Mouse (Mus musculus) lung, postnatal 36 days (tissue): ENCODE measurements around the gene Spef1.
"Not testable (repeated sequence)": the region's sequence is repeated elsewhere in the genome, so short reads cannot be mapped to it uniquely, and the experiment has no call there.

Source experiments
- DNase-seq: peaks from one replicate; pipeline ENCODE4 v3.0.0; 2022; ENCODE audit warnings: mixed read lengths

The Spef1 gene

DNA sequence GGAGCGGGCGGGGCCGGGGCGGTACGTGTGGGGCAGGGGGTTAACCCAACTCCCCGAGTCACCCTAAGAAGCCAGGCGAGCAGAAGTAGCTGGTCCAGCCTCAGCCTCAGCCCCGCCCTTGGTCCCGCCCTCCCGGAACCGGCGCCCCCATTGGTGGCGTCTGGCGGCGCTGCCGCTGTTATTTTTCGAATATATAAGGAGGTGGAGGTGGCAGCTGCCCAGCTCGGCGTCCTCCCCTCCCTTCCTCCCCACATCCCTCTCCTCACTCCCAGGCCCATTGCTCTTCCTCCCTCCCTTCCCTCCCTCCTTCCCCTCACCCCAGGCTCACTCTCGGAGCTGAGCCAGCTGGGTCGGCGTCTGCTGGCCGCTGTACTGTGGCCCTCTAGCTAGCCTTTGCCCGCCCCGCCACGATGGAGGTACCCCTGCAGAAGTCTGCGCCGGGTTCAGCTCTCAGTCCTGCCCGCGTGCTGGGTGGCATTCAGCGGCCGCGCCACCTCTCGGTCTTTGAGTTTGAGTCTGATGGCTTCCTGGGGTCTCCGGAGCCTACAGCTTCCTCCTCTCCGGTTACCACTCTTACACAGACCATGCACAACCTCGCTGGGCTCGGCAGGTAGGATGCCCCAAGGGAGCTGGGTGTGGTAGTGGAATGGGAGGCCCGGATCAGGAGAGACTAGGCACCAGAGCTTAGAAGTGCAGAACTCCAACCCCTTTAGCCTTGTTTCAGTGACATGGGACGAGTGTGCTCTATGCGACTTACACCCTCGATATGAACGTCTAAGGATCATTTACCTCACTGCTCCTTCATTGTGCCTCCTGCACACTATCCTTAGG is at the start of gene Spef1, which contains the start of gene Cdc25b:
Gene Spef1, minus strand, starts transcription at position 512 of the 831 bp plus-strand sequence.
Gene Cdc25b, plus strand, starts transcription at position 179 of the 831 bp plus-strand sequence.
- peak; percentile 94 for DNase-seq

DNA sequence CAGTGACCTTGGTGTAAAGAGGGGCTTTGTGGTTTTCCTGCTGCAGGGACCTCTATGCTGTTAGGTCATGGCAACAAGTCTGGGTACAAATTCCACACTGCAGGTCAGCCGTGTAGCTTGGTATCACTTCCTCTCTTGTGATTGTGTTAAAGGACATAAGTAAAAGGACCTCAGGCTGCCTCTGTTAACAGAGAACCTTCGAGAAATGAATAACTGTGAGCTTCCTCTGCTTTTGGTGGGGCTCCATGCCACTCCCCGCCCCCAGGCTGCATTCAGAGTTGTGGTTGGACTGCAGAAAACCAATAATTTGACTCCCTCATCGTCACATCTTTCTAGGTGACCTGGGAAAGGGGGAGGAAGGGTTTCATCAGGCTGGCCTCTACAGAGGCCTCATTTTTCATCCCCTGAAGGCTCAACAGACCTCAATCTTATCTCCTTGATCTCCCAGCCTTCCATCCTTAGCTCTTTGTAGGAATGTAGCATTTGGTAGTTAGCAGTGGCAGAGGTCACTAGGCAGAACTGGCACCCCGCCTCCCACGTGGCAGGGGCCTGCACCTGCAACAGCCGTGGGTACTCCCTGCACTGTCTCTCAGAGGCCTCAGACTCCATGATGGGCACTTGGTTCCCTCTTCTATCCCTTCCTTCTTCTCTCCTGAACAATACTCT is 48.0 kb upstream of the Spef1 start:
- DNase-seq, result peak; percentile 40

DNA sequence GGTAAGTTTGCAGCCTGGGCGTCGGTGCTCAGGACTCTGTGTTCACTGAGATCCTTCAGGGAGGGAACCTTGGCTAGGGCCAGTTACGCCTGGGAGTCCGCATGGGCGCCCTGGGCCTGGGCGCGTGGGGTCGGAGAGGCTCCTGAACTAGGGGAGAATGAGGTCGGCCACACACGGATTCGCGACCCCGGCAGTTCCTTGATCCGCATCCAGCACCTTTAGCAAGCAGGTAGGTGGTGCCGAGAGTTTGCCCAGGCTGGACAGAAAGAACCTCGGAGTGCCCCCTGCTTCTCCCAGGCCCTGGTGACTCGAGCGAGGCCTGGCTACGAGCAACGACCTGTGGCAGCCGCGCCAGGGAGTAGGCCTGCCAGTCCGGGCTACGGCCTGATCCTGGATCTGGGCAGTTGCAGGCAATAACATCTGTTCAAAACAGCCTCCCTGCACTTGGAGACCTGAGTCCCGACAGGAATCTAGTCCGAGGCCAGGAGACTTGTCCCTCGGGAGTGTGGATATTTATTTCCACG is 47.1 kb upstream of the Spef1 start:
- DNase-seq, result no peak

DNA sequence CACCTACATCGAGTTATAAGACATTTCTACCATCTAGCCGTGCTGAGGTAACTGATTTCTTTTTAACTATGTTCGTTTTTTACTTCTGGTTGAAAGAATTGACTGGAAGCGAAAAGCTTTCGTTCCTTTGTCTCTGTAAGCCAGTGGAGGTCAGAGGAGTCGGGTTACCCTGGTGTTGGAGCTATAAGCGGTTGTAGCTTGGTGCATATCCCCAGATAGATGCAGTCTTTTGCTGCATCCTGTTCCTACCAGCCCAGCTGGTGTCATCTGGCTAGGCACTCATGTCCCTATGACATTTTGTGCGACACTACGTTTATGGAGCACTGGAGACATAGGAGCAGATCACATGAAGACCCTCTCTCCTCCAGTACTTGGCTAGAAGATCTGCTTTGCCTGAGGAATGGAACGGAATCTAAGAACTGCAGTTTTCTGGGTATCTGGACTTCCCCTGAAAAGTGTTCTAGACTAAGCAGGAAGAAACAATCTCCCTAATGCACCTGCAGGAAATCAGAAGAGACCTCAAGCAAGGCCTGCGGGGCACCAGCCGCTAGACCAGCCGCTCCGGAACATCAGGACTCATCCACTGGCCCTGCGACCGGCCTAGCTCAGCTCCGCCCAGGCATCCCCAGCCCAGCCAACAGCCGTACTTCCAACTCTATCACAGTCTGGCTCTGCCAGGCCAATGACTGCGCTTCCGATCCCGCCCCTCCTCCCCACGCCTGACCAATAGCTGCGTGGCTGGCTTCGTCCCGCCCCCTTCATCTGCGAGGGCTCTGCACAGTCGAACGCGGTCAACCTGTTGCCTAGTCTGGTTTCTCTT is 46.4 kb upstream of the Spef1 start, which contains the start of gene Mavs:
Gene Mavs, plus strand, starts transcription at position 757 of the 820 bp plus-strand sequence.
- DNase-seq, result peak; percentile 99

DNA sequence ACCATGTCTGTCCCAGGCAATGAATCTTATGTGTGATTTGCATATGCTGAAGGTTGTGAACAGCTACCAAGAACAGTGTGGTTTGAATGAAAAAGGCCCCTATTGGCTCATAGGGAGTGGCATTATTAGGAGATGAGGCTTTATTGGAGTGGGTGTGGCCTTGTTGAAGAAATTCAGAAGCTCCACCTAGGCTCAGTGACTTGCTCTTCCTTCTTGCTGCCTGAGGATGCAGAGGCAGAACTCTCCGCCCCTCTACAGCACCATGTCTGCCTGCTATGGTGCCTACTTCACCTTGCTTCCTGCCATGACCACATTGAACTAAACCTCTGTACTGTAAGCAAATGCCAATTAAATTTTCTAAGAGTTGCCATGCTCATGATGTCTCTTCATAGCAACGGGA is 45.5 kb upstream of the Spef1 start:
- no peak for DNase-seq

DNA sequence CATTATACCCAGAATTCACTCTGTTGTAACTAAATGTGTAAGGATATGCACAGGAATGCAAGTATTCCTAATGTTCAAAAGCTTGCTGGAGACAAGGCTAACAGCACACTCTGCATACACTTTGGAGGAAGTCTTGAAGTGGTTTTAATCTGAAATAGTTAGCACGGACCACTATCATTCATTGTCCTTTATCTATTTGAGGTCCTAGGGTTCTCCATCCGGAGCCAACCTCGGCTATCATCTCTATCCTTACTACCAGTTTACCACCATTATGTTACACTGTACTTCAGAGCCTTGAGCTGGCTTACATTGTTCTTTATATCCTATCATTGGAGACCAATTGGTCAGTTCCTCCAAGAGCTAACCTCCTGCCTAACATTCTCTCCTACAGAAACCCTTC is 40.2 kb upstream of the Spef1 start:
- DNase-seq, result no peak

DNA sequence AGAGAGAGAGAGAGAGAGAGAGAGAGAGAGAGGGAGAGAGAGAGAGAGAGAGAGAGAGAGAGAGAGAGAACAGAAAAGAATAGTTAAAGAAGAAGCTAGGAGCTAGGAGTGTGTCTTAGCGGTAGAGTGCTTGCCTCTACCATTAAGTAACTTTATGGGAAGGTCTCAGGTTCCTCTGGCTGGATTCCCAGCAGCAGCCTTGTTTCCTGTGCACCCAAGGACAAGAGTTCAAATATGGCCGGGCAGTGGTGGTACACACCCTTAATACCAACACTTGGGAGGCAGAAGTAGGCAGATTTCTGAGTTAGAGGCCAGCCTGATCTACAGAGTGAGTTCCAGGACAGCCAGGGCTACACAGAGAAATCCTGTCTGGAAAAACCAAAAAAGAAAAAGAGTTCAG is 39.6 kb upstream of the Spef1 start:
- DNase-seq, result not testable (repeated sequence)

DNA sequence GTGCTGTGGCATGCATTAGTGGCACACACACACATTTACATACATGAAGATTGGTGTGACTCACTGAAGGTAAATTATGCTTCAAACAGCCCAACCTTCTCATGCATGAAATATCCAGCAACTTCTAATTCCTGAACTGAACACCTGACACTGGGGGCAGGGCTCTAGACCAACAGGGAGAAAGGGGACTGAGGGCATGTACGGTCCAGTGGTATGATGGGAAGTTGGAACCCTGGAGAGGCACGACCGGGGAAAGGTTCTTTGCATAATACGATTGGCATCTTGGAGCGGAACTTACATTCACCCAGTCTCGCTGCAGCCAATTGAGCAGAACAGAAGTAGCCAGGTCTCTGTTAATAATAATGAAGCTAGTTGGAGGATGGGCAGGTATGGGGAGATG is 38.1 kb upstream of the Spef1 start:
- DNase-seq, result no peak

DNA sequence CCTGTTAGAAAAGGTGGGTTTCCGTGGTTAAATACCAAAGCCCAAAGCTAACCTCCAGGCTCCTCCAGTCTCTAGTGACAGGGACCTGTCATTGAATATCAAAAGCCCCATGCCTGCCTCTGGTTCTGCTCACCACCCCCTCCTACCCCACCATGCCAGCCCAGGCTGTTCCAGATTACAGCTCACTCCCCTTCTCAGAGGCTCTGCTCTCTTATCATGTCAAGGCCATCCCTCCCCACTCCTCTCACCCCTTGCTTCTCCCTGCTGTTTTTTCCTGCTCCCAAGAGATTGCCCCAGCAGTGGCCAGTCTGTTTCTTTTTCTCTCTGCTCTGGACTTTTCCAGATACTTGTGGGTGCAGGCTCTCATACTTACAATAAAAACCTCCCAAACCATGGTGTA is 36.5 kb upstream of the Spef1 start:
- DNase-seq, result no peak

DNA sequence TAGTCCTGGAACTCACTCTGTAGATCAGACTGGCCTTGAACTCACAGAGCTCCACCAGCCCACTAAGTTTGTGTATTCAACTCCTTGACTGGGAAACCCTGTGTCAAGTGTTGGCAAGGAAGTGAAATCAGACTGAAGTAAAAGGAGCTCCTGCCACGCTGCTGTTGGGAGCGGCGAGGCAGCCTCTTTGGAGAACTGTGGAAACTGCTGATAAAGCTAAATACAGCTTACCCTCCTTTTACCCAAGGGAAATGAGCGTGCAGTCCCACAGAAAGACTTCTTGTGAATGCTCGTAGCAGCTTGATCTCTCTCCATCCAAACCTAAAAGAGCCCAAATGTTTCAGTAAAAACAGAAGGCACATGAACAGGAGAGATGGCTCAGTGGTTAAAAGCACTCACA is 35.5 kb upstream of the Spef1 start:
- DNase-seq, result no peak

DNA sequence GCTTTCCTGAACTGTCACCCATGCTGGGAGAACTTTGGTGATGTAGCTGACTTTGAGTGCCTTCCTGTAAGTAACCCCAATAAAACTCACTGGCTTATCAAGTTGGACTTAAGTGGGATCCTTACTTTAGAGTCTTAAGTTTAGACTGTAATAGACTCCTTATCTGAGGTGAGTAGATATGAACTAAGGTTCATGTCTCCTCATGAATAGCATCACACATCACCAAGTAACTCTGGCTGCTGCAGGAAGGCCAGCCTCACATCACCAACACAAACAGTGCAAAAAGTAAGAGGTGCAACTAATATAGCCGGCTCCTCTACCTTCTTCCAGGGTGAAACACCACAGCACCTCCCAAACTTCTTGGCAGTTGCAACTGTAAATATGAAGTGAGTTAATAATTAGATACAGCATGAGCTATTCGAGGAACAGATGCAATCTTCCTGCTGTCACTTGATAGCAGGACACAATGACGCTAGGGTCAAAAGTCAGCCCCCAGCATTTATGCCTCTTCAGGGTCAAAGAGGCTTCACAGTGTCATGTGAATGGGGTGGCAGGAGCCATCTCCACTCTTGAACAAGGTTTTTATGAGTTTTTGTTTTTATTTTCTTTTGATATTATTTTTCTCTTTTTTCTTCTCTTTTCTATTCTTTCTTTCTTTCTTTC is 34.9 kb upstream of the Spef1 start:
- no peak for DNase-seq

DNA sequence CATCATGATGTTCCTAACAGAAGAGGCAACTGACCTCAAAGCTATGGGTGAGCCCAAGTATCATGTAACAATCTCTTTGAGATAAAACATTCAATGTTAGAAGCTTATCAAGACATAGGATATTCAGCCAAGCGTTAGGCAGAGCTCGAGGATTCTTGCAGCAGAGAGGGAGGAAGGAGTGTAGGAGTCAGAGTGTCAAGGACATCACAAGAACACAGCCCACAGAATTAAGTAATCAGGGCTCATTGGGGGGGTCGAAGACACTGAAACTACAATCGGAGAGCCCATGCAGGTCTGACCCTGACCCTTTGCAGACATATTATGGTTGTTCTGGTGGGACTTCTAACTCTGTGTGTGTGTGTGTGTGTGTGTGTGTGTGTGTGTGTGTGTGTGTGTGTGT is 32.9 kb upstream of the Spef1 start:
- DNase-seq, result no peak

DNA sequence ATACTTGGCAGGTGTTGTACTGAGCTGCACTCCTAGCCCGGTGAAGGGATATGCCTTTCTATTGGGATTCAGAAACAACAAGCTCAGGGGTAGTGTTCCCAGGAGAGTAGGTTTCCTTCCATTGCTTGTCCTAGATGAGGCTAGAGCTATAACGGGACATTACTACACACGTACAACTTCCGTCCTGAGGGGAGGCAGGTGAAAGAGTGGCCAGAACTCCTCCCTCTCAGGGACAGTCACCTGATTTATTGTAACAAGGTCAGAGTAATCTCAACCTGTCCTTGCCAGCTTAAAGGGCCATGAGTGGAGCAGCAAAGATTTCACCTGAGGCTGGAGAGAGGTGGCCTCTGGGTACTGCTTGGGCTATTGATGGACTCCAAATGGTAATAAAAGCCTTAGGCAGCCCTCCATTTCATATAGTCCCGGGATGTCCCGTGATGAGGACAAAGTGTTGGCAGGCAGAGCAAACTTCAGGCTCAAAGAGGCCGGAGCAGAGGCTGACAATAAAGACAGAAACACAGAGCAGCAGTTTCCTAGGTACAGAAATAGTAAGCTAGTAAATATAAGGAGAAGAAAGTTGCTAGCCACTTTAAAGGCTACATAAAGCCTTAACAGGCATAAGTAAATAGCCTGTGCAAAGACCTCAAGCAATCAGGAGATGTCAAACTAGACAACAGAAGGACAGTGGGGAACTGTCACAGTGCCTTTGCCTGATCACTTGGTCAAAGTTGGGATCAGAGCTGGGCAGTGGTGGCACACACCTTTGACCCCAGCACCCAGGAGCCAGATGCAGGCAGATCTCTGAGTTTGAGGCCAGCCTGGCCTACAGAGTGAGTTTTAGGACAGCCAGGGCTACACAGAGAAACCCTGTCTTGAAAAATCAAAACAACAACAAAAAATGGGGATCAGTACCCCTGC is 29.1 kb upstream of the Spef1 start:
- DNase-seq, result peak; percentile 31

DNA sequence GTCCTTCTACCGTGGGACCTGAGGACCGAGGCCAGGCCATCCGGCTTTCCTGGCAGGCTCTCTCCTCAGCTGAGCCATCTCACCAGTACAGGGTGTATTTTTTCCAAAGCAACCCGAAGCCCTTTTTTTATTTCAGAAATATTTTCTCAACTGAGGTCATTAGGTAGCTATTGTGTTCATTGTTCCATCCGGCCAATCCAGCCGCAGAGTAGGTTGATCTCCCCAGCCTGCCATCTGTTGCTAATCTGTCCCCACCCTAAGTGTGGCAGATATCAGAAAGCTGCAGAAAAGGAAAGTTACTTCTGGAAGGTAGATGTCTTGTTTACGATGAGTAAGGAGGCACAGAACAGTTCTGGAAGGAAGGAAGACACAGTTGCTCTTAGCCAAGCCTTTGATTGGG is 26.7 kb upstream of the Spef1 start:
- DNase-seq, result no peak

DNA sequence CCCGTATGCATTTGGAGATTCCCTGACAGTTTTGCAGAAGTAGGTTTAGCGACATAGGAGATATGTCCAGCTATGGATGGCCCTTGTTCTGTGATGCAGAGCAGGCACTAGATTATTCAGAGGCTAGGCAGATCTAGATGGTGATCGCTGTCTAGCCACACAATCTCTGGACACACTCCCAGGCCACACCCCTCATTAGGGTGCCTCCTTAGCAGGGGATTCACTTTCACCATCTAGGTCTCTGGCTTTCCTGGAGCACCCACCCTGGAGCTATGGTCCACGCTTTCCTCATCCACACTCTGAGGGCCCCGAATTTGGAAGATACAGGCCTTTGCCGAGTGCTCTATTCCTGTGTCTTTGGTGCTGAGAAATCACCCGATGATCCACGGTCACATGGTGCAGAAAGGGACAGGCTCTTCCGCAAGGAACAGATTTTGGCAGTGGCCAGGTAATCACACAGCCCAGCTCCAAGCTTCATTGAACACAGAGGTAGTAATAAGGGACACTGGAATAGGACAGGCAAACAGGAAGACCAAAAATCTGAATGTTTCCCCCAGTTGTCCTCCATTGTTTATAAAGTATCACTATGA is 24.0 kb upstream of the Spef1 start:
- peak; percentile 52 for DNase-seq

DNA sequence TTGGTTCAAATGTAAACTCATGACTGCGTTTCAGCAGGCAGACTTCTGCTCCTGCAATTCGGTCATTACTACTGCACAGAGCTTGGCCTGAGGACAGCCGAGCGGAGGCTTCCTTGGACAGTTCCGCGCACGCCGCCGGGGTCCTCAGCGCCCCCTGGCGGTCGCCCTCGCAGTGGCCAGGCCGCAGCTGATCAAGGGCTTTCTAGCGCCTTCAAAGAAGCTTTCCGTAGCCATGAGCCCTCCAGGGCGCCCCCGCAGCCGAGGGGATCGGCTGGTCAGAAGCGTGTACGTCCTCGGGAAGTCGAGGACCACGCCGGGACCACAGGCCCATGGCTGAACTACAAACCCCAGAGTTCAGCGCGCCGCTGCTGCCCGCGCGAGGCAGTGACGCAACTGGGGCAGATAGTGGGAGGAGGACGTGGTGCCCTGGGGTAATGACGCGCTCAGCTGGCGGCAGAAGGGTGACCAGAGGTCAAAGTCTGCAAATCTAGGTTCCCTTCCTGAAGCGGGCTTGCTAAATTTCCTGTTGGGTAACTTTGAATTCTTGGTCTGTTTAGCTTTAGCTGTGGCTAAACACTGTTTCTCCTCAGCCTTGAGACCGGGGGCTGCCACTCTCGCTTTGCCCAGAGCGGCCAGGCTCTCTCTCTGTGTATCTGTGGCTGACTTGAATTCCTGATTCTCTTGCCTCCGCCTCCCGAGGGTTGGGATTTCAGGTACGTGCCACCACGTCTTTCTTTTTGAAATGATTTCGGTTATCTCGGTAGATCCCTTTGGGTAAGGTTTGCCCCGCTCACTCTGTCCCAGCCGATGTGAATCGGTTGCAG is 23.1 kb upstream of the Spef1 start:
- DNase-seq, result peak; percentile 97

DNA sequence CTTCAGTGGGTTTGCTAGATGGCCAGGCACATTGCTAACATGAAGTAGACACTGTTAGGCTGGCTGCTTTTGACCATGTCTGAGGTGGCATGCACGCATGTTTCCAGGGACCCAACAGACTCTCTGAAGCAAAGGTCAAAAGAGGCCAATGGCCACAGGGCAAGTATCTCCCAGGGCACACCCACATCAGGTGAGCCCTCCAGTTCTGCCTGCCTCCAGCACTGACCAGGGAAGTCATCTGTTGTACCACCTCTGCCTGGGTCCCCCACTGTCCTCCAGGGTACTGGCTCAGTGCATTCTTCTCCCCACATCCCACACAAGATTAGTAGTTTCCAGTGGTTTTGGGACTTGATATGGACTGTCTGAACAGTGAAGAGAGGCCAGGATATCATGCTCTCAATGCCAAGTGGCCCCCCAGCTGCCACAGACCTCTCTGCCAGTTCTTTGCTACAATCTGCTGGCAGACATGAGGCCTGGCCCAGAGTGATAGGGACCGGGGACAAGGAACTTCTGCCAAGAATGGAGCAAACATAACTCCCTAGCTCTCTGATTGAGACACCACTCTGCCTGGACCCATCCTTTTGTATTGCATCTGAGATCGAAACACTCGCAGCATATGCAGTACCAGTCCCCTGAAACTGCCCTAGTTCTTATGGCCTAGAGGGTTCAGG is 22.2 kb upstream of the Spef1 start:
- peak; percentile 39 for DNase-seq

DNA sequence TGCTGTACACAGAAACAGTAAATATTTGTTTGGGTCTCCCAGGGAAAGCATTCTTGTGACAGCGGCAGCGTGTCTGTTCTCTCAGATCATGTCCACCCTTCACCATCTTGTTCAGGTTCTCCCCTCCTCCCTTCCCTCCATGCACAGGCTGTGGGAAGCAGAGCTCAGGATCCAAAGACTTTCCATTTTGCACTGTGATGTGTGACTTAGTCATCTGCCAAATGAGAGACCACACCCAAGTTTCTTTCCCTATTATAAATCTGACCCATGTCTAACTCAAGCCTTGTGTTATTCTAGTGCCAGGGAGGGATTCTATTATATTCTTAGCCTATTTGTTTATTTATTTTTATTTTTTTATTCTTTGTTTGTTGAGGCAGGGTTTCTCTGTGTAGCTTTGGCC is 21.3 kb upstream of the Spef1 start:
- no peak for DNase-seq

DNA sequence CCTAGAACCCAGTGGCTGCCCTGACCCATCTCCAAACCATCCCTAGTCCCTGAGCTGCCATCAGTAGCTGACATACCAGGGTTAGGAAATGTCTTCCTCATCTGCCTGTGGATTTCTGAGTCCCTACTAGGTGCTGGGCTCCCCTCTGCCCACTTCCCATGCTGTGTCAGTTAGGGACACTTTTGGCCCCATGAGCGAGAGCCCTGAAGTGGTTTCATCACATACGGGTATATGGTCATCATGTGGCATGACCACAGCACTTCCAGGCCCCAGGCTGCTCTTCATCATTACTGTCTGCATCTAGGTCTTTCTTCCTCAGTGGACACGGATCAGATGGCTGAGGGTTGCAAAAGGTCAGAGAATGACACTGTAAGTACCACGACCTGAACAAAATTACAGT is 19.7 kb upstream of the Spef1 start, which contains the start of gene Ap5s1:
Gene Ap5s1, plus strand, starts transcription at position 301 of the 400 bp plus-strand sequence.
- no peak for DNase-seq
